Mouse (Mus musculus): ENCODE results near the gene Cacng6.
"Not testable (repeated sequence)": the region's sequence is repeated elsewhere in the genome, so short reads cannot be mapped to it uniquely, and the experiment has no call there.

Cacng6 gene

GRCm38 (mm10) chr7:3423895-3424294 is at the start of gene Cacng6:
Gene Cacng6 (plus strand): TSS chr7:3424195.
- no peak for DNase-seq (ENCODE audit: low read depth)

GRCm38 (mm10) chr7:3376831-3377230 is 47.2 kb upstream of the Cacng6 start:
- peak; percentile 26 for DNase-seq (ENCODE audit: low read depth)

GRCm38 (mm10) chr7:3382123-3382522 is 41.9 kb upstream of the Cacng6 start:
- DNase-seq (ENCODE audit: low read depth): no peak

GRCm38 (mm10) chr7:3384807-3385319 is 39.1 kb upstream of the Cacng6 start:
- DNase-seq (ENCODE audit: low read depth): no peak

GRCm38 (mm10) chr7:3386036-3386730 is 37.8 kb upstream of the Cacng6 start:
- no peak for DNase-seq (ENCODE audit: low read depth)

GRCm38 (mm10) chr7:3387761-3388160 is 36.2 kb upstream of the Cacng6 start:
- no peak for DNase-seq (ENCODE audit: low read depth)

GRCm38 (mm10) chr7:3388885-3389284 is 35.1 kb upstream of the Cacng6 start:
- DNase-seq (ENCODE audit: low read depth): no peak

GRCm38 (mm10) chr7:3389444-3390412 is 34.3 kb upstream of the Cacng6 start:
- no peak for DNase-seq (ENCODE audit: low read depth)

GRCm38 (mm10) chr7:3390413-3391080 is 33.4 kb upstream of the Cacng6 start, which contains the start of gene Cacng8:
Gene Cacng8 (plus strand): TSS chr7:3390683.
- no peak for DNase-seq (ENCODE audit: low read depth)

- DNase-seq (ENCODE audit: low read depth): no peak
Measured at GRCm38 (mm10) chr7:3391081-3391451, 32.9 kb upstream of the Cacng6 start.

- DNase-seq (ENCODE audit: low read depth): no peak
Measured at GRCm38 (mm10) chr7:3391809-3392208, 32.2 kb upstream of the Cacng6 start.

GRCm38 (mm10) chr7:3397355-3397754 is 26.6 kb upstream of the Cacng6 start:
- no peak for DNase-seq (ENCODE audit: low read depth)

GRCm38 (mm10) chr7:3397797-3398196 is 26.2 kb upstream of the Cacng6 start:
- DNase-seq (ENCODE audit: low read depth): no peak

GRCm38 (mm10) chr7:3398363-3398762 is 25.6 kb upstream of the Cacng6 start:
- DNase-seq (ENCODE audit: low read depth): not testable (repeated sequence)

GRCm38 (mm10) chr7:3399937-3400336 is 24.1 kb upstream of the Cacng6 start:
- no peak for DNase-seq (ENCODE audit: low read depth)

- no peak for DNase-seq (ENCODE audit: low read depth)
Measured at GRCm38 (mm10) chr7:3409729-3410520, 14.1 kb upstream of the Cacng6 start.

- peak; percentile 58 for DNase-seq (ENCODE audit: low read depth)
Measured at GRCm38 (mm10) chr7:3411160-3411941, 12.6 kb upstream of the Cacng6 start.

- peak; percentile 30 for DNase-seq (ENCODE audit: low read depth)
Measured at GRCm38 (mm10) chr7:3412036-3412435, 12.0 kb upstream of the Cacng6 start.

GRCm38 (mm10) chr7:3414888-3415287 is 9.1 kb upstream of the Cacng6 start:
- no peak for DNase-seq (ENCODE audit: low read depth)

- DNase-seq (ENCODE audit: low read depth): no peak
Measured at GRCm38 (mm10) chr7:3415378-3415777, 8.6 kb upstream of the Cacng6 start.

- DNase-seq (ENCODE audit: low read depth): no peak
Measured at GRCm38 (mm10) chr7:3419941-3420340, 4.1 kb upstream of the Cacng6 start.

Measured in induced T-regulatory cell, adult 2 months (primary cell).